Mouse (Mus musculus): ENCODE results near the gene Snx27. TPM values are rescaled to one million over a fixed set of nuclear protein-coding genes. Genes with fewer than 3 reads are reported as not detected.

The Snx27 gene
- total and polyA plus RNA-seq, 3 experiments: 36.9 to 123 (median 45.4) TPM

DNA sequence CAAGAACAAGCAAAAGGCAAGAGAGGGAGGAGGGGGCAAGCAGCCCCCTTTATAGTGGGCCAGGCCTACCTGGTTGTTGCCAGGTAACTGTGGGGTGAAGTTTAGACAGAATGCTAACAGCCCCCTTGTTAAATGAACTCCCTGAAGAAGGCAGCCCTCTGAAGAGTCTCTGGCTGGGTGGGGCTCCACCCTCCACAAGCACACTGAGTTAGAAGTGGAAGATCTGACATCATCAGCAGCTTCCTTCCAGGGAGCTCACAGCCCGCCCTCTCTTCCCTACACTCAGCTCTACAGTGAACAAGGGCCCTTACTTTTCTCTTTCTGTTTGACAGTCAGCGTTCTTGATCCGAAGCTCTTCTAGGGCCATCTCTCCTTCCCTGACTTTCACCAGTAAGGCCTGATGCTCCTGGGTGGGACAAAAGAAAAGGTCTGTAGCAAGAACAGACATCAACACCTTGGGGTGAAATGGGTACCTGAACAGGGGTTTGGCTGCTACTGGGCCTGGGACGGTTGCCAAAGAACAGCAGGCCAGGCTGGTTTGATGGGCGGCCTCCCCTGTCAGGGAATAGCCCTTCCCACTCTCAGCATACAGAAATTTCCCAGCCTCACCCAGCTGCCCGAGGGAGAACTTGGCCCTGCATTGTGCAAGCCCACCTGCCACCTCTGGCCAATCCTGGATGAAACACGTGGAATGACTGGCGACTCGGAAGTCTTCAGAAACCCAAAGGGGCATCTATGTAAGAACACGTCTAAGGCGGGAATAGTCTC lies 39.4 kb upstream of the Snx27 start:
- Histone ChIP-seq H3K4me3 (ENCODE audit: control insufficient read depth in 1 of 2, insufficient read depth in 1 of 2, low read depth in 2 of 2, low read length in 2 of 2) (no peak overlapping the region), H3K79me2 (ENCODE audit: control insufficient read depth, insufficient read depth, low read length, poor library complexity) (no peaks in the 10 kb centered on the region), H3K9me3 (replicated peaks; ENCODE audit: insufficient read depth, low read length) (no peaks in the 10 kb centered on the region), H3K27ac (ENCODE audit: control insufficient read depth, low read depth, low read length) (no peak overlapping the region), H3K4me1 (ENCODE audit: control insufficient read depth in 1 of 2, insufficient read depth in 2 of 2, low read length in 2 of 2) (no peaks in the 10 kb centered on the region), H3K9ac (ENCODE audit: control insufficient read depth, low read depth, low read length, poor library complexity, severe bottlenecking) (no peak overlapping the region), H3K27me3 (ENCODE audit: control insufficient read depth in 1 of 2, insufficient read depth in 2 of 2, low read length in 2 of 2) (no peaks in the 10 kb centered on the region), H3K36me3 (ENCODE audit: control insufficient read depth in 1 of 2, insufficient read depth in 2 of 2, low read length in 2 of 2) (no peaks in the 10 kb centered on the region)
- TF ChIP-seq ZNF384 (IDR thresholded peaks at IDR 0.05; ENCODE audit: low read depth, low read length): no peak
- TF ChIP-seq MAFK (IDR thresholded peaks at IDR 0.05; ENCODE audit: borderline replicate concordance, low read depth, low read length): no peak
- no peak for TF ChIP-seq CHD2 (IDR thresholded peaks at IDR 0.05; ENCODE audit: low read length)
- no peak for TF ChIP-seq CTCF (IDR thresholded peaks at IDR 0.05 in 2 of 3, conservative IDR thresholded peaks at IDR 0.05 in 1 of 3; ENCODE audit: control insufficient read depth in 1 of 3, insufficient read depth in 1 of 3, low read depth in 2 of 3, low read length in 3 of 3, poor library complexity in 1 of 3, severe bottlenecking in 1 of 3)
- no peak for TF ChIP-seq SMC3 (IDR thresholded peaks at IDR 0.05; ENCODE audit: low read depth, low read length)
- DNase-seq (ENCODE audit: low read depth, low spot score): no peak

DNA sequence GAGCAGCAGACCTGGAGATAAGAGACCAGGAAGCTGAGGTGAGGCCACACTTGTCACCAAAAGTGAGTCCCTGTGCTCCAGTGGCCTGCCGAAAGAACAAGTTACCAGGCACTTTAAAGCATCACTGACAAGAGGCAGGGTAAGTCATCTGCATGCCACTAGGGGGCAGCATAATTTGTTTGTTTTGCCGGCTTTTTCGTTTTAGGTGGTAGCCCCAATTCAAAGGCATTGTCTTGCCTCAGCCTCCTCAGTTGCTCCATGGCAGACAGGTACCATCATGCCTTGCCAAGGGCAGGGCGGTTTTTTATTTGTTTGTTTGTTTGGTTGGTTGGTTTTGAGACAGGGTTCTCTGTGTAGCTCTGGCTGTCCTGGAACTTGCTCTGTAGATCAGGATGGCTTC lies 34.2 kb upstream of the Snx27 start:
- no peak overlapping the region for H3K9ac ChIP-seq (ENCODE audit: control insufficient read depth, low read depth, low read length, poor library complexity, severe bottlenecking)
- no peaks in the 10 kb centered on the region for H3K79me2 ChIP-seq (ENCODE audit: control insufficient read depth, insufficient read depth, low read length, poor library complexity)
- H3K27me3 ChIP-seq (ENCODE audit: control insufficient read depth in 1 of 2, insufficient read depth in 2 of 2, low read length in 2 of 2): no peaks in the 10 kb centered on the region
- H3K27ac ChIP-seq (ENCODE audit: control insufficient read depth, low read depth, low read length): no peak overlapping the region
- no peaks in the 10 kb centered on the region for H3K9me3 ChIP-seq (replicated peaks; ENCODE audit: insufficient read depth, low read length)
- H3K4me3 ChIP-seq (ENCODE audit: control insufficient read depth in 1 of 2, insufficient read depth in 1 of 2, low read depth in 2 of 2, low read length in 2 of 2): no peak overlapping the region
- DNase-seq (ENCODE audit: low read depth, low spot score): peak; percentile 82
- TF ChIP-seq CHD2 (IDR thresholded peaks at IDR 0.05; ENCODE audit: low read length): no peak
- no peak for TF ChIP-seq MYB (IDR thresholded peaks at IDR 0.05; ENCODE audit: low read depth, low read length)
- TF ChIP-seq MAZ (IDR thresholded peaks at IDR 0.05; ENCODE audit: low read depth, low read length): no peak
- TF ChIP-seq BHLHE40 (IDR thresholded peaks at IDR 0.05; ENCODE audit: borderline replicate concordance, low read depth, low read length): no peak
- peak; percentile 84 for TF ChIP-seq RAD21 (IDR thresholded peaks at IDR 0.05; ENCODE audit: low read depth, low read length)
- TF ChIP-seq EP300 (IDR thresholded peaks at IDR 0.05; ENCODE audit: low read depth in 1 of 2, low read length in 2 of 2): no peak
- peak; percentile 94 for TF ChIP-seq SMC3 (IDR thresholded peaks at IDR 0.05; ENCODE audit: low read depth, low read length)
- TF ChIP-seq TBP (IDR thresholded peaks at IDR 0.05; ENCODE audit: low read depth, low read length): 0 out of 2 replicates have a peak, but pooled peaks have one; percentile 13
- TF ChIP-seq MAFK (IDR thresholded peaks at IDR 0.05; ENCODE audit: borderline replicate concordance, low read depth, low read length): no peak
- TF ChIP-seq ZC3H11A (IDR thresholded peaks at IDR 0.05; ENCODE audit: low read depth, low read length): peak; percentile 92
- TF ChIP-seq KAT2A (conservative IDR thresholded peaks at IDR 0.05; ENCODE audit: low read depth, low read length): no peak
- no peak for TF ChIP-seq USF1 (IDR thresholded peaks at IDR 0.05; ENCODE audit: low read depth, low read length)
- TF ChIP-seq CTCF (IDR thresholded peaks at IDR 0.05 in 2 of 3, conservative IDR thresholded peaks at IDR 0.05 in 1 of 3; ENCODE audit: control insufficient read depth in 1 of 3, insufficient read depth in 1 of 3, low read depth in 2 of 3, low read length in 3 of 3, poor library complexity in 1 of 3, severe bottlenecking in 1 of 3): peak; percentile 84 to 92 (median 88)
- TF ChIP-seq UBTF (IDR thresholded peaks at IDR 0.05; ENCODE audit: borderline replicate concordance, insufficient read depth, low read depth, low read length): no peak
- no peak for TF ChIP-seq USF2 (IDR thresholded peaks at IDR 0.05; ENCODE audit: borderline replicate concordance in 1 of 2, insufficient read depth in 1 of 2, low read depth in 1 of 2, low read length in 2 of 2)
- TF ChIP-seq GATA1 (IDR thresholded peaks at IDR 0.05; ENCODE audit: low read depth, low read length): no peak
- TF ChIP-seq NELFE (IDR thresholded peaks at IDR 0.05; ENCODE audit: low read depth, low read length): no peak
- TF ChIP-seq SIN3A (IDR thresholded peaks at IDR 0.05; ENCODE audit: low read length): 0 out of 2 replicates have a peak, but pooled peaks have one; percentile 34
- no peak for TF ChIP-seq JUND (IDR thresholded peaks at IDR 0.05; ENCODE audit: low read depth, low read length)
- no peak for TF ChIP-seq GABPA (IDR thresholded peaks at IDR 0.05; ENCODE audit: low read depth, low read length)
- 0 out of 4 replicates have a peak, but pooled peaks cover 0 to 2% of the 10 kb centered on the region in 2 experiments for H3K4me1 ChIP-seq (ENCODE audit: control insufficient read depth in 1 of 2, insufficient read depth in 2 of 2, low read length in 2 of 2)
- no peaks in the 10 kb centered on the region for H3K36me3 ChIP-seq (ENCODE audit: control insufficient read depth in 1 of 2, insufficient read depth in 2 of 2, low read length in 2 of 2)

All from MEL (cell line).